Mouse (Mus musculus) heart, embryonic 10.5 days (tissue): ENCODE results near the gene Dpy19l1. TPM values are rescaled to one million over a fixed set of nuclear protein-coding genes. Genes with fewer than 3 reads are reported as not detected.

Source experiments
- DNase-seq: peaks from one replicate; pipeline ENCODE4 v3.0.0-alpha.2; 2017; ENCODE audit warnings: low spot score
- H3K27ac ChIP-seq: fragments of 300-500 bp; sonication (generic); 2 replicates; pipeline ENCODE4 v1.5.1; 2016; ENCODE audit warnings: mild to moderate bottlenecking
- H3K27me3 ChIP-seq: fragments of 300-500 bp; sonication (generic); 2 replicates; pipeline ENCODE4 v1.6.1; 2016; ENCODE audit warnings: mild to moderate bottlenecking; ENCODE audit not compliant: poor library complexity, insufficient read depth, severe bottlenecking
- H3K36me3 ChIP-seq: fragments of 300-500 bp; sonication (generic); 2 replicates; pipeline ENCODE4 v1.6.1; 2016; ENCODE audit warnings: mild to moderate bottlenecking, moderate library complexity
- H3K4me1 ChIP-seq: fragments of 300-500 bp; sonication (generic); 2 replicates; pipeline ENCODE4 v1.6.1; 2016; ENCODE audit warnings: mild to moderate bottlenecking
- H3K4me3 ChIP-seq: fragments of 300-500 bp; sonication (generic); 2 replicates; pipeline ENCODE4 v1.5.1; 2016; ENCODE audit warnings: mild to moderate bottlenecking, moderate library complexity
- H3K9me3 ChIP-seq: fragments of 300-500 bp; sonication (generic); 2 replicates; pipeline ENCODE4 v1.6.1; 2016; ENCODE audit warnings: mild to moderate bottlenecking, moderate library complexity
- WGBS: fragments of 180-500 bp; shearing (Covaris S2); methylation state at CpG from one replicate; pipeline ENCODE4 v1.1.7; 2016; 5-methylcytosine and 5-hydroxymethylcytosine counted together
- polyA plus RNA-seq: library from polyadenylated mRNA; unstranded; fragments of >200 nt; fragmentation: Nextera tagmentation; extraction: Ambion mirVana; gene quantifications from 2 replicates; pipeline ENCODE4 v1.2.1, GENCODE M21; 2016

Gene Dpy19l1
- polyA plus RNA-seq, 1 experiment from 2014 or later = 9.6 TPM

DNA sequence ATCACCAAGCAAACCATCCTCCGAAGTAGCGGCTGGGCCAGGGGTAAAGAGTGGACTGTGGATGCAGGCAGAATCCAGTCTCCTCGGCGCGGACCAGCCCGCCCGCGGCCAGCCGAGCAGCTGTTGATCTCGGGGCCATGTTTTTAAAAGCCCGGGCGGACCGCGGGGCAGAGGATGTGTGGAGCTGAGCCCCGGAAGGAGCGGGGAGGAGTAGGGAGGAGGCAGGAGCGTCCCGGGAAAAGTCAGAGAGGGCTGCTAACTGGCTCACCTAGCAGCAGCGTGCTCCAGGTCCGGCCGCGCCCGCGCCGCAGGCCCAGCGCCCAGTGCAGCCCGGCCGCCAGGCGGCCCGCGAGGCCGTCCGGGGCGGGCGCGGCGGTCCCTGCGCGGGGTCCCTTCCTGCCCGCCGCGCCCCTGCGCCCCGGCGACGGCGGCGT, 352 bp downstream of the Dpy19l1 start:
- peaks cover 19% of the 10 kb centered on the region for H3K4me1 ChIP-seq
- DNase-seq = peak; percentile 88
- H3K27me3 ChIP-seq = no peaks in the 10 kb centered on the region
- no peaks in the 10 kb centered on the region for H3K9me3 ChIP-seq
- H3K27ac ChIP-seq = peak overlapping the region; percentile 95
- H3K36me3 ChIP-seq = no peaks in the 10 kb centered on the region
- WGBS = 2% methylated on average over 48 of the region's 48 CpGs
- peak overlapping the region; percentile 87 for H3K4me3 ChIP-seq

DNA sequence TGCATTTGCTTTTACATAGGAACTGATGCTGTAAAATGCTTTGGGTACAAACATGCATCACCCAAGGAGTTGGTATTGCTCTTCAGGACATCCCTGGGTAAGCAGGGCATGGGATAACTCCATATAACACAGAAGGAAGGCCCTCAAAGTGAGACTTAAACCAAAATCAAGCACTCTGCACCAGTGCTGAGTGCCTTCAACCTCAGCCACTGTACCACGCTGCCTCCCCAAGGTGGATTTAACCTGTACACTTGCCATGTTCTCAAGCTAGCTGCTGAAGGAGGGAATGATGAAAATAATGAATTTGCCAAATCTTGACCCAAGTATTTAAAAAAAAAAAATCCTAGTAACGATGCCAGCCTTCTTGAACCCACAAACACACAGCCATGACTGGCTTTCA, 1.3 kb downstream of the Dpy19l1 start:
- DNase-seq = no peak
- no peaks in the 10 kb centered on the region for H3K9me3 ChIP-seq
- H3K27me3 ChIP-seq = no peaks in the 10 kb centered on the region
- 57% methylated on average over 2 of the region's 2 CpGs for WGBS
- H3K4me1 ChIP-seq = peaks cover 22% of the 10 kb centered on the region
- H3K4me3 ChIP-seq = peak overlapping the region; percentile 87
- no peak overlapping the region for H3K27ac ChIP-seq
- H3K36me3 ChIP-seq = no peaks in the 10 kb centered on the region

DNA sequence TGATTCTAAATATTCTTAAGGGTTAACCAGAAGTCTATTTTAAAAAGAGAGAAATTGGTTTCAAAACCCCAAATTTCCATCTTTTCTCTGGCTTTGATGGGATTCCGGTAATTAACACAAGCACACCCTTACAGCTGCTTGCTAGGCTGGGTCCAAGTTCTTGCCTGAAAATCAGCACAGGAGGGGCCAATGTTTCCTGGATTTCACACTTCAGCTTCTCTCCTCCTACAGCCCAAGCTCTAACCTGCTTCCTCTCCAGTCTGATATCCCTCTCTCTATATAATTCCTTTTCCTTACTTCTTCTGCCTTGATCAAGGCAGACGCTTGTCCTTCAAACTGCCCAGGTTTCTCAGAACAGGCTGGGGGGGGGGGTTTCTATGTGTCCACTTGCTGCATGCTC, 6.7 kb downstream of the Dpy19l1 start:
- no peak for DNase-seq
- H3K9me3 ChIP-seq = no peaks in the 10 kb centered on the region
- H3K4me1 ChIP-seq = peaks cover 14% of the 10 kb centered on the region
- WGBS = 90% methylated on average over 2 of the region's 2 CpGs
- no peak overlapping the region for H3K27ac ChIP-seq
- H3K36me3 ChIP-seq = no peaks in the 10 kb centered on the region
- H3K27me3 ChIP-seq = no peaks in the 10 kb centered on the region
- no peak overlapping the region for H3K4me3 ChIP-seq

DNA sequence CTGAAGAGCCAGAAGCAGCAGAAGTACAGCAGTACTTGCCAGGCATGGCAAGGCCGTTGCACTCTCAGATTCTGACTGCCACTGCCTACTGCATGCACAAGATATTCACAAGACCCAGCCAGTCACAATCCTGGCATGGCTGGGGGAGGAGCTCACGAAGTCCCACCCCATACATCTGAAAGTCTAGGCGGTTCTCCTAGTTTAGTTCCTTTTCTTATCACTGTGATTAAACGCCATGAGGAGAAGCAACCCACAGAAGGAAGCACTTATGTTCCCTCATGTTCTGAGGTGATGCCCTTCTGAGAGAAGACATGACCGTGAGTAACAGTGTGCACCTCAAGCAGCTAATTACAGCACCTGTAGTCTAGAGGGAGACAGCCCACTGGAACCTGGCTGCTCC, 12.4 kb downstream of the Dpy19l1 start:
- H3K27ac ChIP-seq = no peak overlapping the region

DNA sequence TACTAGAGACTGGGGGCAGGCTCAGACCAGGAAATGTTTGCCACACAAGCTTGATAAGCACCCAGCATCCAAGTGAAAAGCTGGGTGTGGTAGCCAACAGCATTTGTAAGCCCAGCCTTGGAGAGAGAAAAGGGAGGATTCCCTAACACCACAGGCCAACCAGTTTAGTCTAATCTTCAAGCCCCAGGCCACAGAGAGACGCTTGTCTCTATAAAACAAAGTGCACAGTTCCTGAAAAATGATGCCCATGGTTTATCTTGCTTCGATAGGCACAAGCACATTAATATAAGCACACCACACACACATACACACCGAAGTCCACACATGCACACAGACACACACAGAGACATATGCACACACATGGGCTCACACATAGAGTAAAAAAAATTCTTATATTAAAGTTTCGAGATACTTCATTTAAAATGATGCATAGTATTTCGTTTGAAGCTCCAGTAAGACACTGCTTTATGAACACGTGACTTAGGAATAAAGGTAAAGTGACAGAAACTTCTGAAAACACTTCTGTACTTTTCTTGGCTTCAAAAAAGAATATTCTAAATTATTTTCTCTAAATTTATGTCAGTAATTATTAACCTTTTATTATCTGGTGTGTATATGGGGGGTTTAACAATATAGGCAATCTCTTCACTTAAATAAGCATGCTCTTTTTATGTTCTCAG, 14.4 kb downstream of the Dpy19l1 start:
- WGBS = 83% methylated on average over 6 of the region's 6 CpGs
- H3K4me3 ChIP-seq = no peak overlapping the region
- DNase-seq = no peak
- no peaks in the 10 kb centered on the region for H3K27me3 ChIP-seq
- H3K4me1 ChIP-seq = peaks cover 10% of the 10 kb centered on the region; the same call in 1 of the 2 replicates
- H3K9me3 ChIP-seq = no peaks in the 10 kb centered on the region
- no peak overlapping the region for H3K27ac ChIP-seq
- H3K36me3 ChIP-seq = no peaks in the 10 kb centered on the region

More for the DNA sequence above, 12.4 kb downstream of the Dpy19l1 start:
- DNase-seq = no peak
- Histone ChIP-seq H3K4me3 (no peak overlapping the region), H3K4me1 (0 out of 2 replicates have a peak, but pooled peaks cover 5% of the 10 kb centered on the region), H3K9me3 (no peaks in the 10 kb centered on the region), H3K27me3 (no peaks in the 10 kb centered on the region), H3K36me3 (no peaks in the 10 kb centered on the region)
- WGBS = 72% methylated on average over 5 of the region's 5 CpGs

DNA sequence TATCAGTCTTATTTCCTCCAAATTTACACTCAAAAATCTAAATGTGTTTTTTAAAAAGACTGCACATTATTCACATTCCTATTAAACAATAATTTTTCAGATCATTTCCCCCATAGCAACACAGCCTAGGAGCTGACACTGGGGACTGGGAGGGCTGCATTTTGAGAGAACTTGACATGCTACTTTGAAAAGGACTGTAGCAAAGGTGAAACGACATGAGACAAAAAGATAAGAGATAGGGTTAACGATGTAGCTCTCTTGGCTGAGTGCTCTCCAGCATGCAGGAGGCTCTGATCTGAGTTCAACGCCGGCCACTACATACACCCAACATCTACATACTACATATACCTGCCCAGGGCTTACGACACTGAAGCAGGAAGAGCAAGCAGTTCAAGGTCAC, 20.6 kb downstream of the Dpy19l1 start:
- WGBS = 63% methylated on average over 5 of the region's 5 CpGs
- H3K4me1 ChIP-seq = peaks cover 10% of the 10 kb centered on the region; the same call in 1 of the 2 replicates

DNA sequence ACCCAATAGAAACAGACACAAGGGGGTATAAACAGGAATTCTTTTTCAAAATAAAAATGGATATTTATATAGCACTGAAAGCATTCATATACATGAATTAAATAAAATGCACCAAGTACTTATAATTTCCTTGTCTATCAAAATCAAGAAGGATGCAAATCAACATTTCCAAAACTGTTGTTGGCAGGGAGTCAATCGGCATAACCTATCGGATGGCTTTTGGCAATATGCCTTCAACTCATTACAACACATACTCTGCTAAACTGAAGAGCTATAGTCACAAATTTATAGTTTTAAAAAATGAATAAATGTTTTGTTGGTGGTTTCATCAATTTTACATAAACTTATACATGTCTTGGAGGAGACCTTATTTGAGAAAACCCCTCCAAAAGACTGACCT, 25.7 kb downstream of the Dpy19l1 start:
- H3K27ac ChIP-seq = no peak overlapping the region
- no peak overlapping the region for H3K4me3 ChIP-seq
- H3K27me3 ChIP-seq = no peaks in the 10 kb centered on the region
- 90% methylated on average over 2 of the region's 2 CpGs for WGBS
- H3K36me3 ChIP-seq = peaks cover 23% of the 10 kb centered on the region
- no peaks in the 10 kb centered on the region for H3K9me3 ChIP-seq
- DNase-seq = no peak
- 0 out of 2 replicates have a peak, but pooled peaks cover 4% of the 10 kb centered on the region for H3K4me1 ChIP-seq

More for the DNA sequence above, 20.6 kb downstream of the Dpy19l1 start:
- H3K36me3 ChIP-seq = peaks cover 20% of the 10 kb centered on the region
- H3K9me3 ChIP-seq = no peaks in the 10 kb centered on the region
- no peak overlapping the region for H3K4me3 ChIP-seq
- DNase-seq = no peak
- H3K27ac ChIP-seq = no peak overlapping the region
- no peaks in the 10 kb centered on the region for H3K27me3 ChIP-seq

DNA sequence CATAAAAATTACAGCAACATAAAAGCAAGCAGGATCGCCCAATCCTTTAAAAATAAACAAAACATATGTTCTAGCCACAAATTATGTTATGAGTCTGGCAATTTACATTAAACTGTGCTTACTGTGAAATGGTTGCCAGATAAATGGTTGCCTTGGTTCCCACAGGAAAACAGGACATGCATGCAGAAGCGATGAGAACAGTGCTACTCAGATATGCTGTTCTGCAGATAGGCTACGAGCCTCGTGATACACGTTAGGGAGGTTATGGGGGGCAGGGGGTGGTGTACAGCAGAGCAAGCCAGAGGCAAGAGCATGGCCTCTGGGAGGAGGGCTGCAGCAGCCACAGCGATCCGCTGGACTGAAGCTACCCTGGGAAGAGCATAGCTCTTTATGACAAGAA, 29.1 kb downstream of the Dpy19l1 start:
- 78% methylated on average over 7 of the region's 7 CpGs for WGBS

DNA sequence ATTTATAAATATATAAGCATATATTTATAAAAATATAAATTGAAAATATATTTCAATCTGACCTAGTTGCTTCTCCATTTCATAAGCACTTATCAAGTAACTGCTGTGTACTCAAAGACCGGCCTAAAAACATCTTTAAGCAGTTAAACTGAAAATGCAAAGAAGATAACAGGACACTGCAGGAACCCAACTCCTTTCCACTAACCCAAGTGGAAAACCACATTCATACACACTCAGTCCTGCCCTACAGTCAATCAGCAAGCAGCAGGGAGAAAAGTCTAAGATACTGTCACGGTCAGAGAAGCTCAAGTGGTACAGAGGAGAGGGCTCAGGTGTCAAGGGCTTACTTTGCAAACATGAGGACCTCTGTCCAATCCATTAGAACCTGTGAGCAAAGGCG, 30.4 kb downstream of the Dpy19l1 start:
- no peak for DNase-seq
- Histone ChIP-seq H3K36me3 (peaks cover 4% of the 10 kb centered on the region), H3K4me1 (0 out of 2 replicates have a peak, but pooled peaks cover 4% of the 10 kb centered on the region), H3K4me3 (no peak overlapping the region), H3K9me3 (no peaks in the 10 kb centered on the region), H3K27me3 (no peaks in the 10 kb centered on the region), H3K27ac (no peak overlapping the region)
- 70% methylated on average over 3 of the region's 3 CpGs for WGBS

More for the DNA sequence above, 29.1 kb downstream of the Dpy19l1 start:
- no peak overlapping the region for H3K4me3 ChIP-seq
- peaks cover 11% of the 10 kb centered on the region for H3K36me3 ChIP-seq
- DNase-seq = no peak
- 0 out of 2 replicates have a peak, but pooled peaks cover 4% of the 10 kb centered on the region for H3K4me1 ChIP-seq
- no peak overlapping the region for H3K27ac ChIP-seq
- H3K9me3 ChIP-seq = no peaks in the 10 kb centered on the region
- no peaks in the 10 kb centered on the region for H3K27me3 ChIP-seq

DNA sequence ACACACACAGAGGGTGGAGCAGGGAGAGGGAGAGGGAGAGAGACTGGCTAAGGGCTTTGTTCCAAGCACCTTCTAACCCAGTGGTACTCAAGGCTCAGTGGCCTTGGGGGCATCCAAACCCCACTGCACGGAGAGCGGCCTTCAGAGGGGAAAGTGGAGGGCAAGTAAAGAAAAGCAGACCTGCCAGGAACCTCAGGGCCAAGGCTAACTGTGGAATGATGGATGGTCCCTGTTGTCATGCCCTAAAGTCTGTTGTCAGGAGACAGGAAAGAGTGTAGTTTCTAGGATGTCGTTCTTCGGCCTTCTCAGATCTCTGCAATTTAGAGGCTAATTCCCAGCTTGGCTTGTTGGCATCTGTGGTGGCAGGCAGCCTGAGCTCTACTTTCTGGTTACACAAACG, 32.8 kb downstream of the Dpy19l1 start:
- WGBS = 83% methylated on average over 5 of the region's 5 CpGs

DNA sequence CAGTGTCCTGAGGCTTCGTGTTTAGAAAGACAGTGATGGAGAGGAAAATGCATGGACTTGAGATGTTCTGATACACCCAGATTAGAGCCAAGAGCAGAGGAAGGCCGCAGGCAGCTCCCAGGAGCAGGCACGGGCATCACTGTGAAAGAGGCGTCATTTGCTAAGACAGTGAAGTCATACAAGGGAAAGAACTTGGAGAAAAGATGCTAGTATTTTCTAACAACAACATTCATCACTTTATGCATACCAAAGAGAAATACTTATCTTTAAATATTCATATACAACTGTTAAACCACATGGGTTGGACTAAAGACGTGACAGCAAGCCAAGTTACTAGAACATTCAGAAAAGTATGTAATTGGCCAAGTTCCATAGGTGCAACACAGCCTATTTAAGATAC, 35.8 kb downstream of the Dpy19l1 start:
- DNase-seq = no peak
- Histone ChIP-seq H3K4me1 (no peaks in the 10 kb centered on the region), H3K9me3 (no peaks in the 10 kb centered on the region), H3K27me3 (no peaks in the 10 kb centered on the region), H3K36me3 (peaks cover 7% of the 10 kb centered on the region; the same call in 1 of the 2 replicates), H3K4me3 (no peak overlapping the region), H3K27ac (no peak overlapping the region)
- WGBS = 89% methylated on average over 5 of the region's 5 CpGs

More for the DNA sequence above, 32.8 kb downstream of the Dpy19l1 start:
- Histone ChIP-seq H3K4me1 (no peaks in the 10 kb centered on the region), H3K4me3 (no peak overlapping the region), H3K27me3 (no peaks in the 10 kb centered on the region), H3K9me3 (no peaks in the 10 kb centered on the region), H3K27ac (no peak overlapping the region), H3K36me3 (peaks cover 10% of the 10 kb centered on the region; the same call in 1 of the 2 replicates)
- DNase-seq = no peak

DNA sequence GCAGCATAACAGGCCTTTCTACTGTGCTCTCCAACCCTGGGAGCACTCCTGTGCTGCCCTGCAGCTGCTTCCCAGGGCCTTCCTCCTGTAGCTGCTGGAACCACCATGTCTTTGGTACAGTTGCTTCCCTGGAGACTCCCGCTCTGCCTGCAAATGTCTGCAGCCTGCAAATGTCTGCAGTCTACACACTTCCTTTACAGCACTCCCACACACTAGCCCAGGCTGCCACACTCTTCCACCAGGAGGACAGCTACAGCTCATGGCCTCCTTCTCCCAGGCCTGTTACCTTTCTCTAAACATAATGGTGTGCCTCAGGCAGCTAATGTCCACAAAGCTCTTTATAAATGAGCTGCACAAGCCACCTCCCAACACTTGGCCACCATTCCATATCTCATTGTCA, 36.3 kb downstream of the Dpy19l1 start:
- 96% methylated on average over 1 of the region's 1 CpGs for WGBS
- Histone ChIP-seq H3K27me3 (no peaks in the 10 kb centered on the region), H3K4me3 (no peak overlapping the region), H3K36me3 (peaks cover 7% of the 10 kb centered on the region; the same call in 1 of the 2 replicates), H3K27ac (no peak overlapping the region), H3K9me3 (no peaks in the 10 kb centered on the region), H3K4me1 (no peaks in the 10 kb centered on the region)
- no peak for DNase-seq

DNA sequence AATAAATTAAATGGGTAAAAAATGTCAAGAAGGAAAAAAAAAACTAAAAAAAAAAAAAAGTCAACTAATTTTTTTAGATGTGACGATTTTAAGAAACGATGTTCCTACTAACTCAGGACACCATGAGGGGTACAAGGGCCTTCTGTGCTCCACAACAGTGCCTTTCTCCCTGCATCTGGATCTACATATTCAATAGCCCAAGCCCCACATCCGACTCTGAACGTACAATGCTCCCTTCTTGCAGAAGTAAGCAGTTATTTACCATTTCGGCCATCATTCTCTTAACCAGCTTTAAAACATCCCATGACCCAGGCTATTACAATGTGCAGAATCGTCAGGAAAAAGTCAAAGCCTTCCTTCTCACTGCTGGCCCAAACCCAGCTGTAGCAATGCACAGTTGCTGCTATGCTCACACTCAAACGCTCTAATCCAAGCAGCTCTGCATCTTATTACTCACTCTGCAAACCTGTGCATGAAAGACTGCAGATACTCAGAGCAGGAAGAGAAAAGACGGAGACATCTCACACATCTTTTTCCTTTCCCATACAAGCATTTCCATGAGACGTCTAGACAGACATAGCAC, 41.5 kb downstream of the Dpy19l1 start:
- DNase-seq = no peak
- H3K9me3 ChIP-seq = no peaks in the 10 kb centered on the region
- 0 out of 2 replicates have a peak, but pooled peaks cover under 1% of the 10 kb centered on the region for H3K36me3 ChIP-seq
- WGBS = 89% methylated on average over 9 of the region's 9 CpGs
- no peak overlapping the region for H3K27ac ChIP-seq
- no peaks in the 10 kb centered on the region for H3K4me1 ChIP-seq
- H3K4me3 ChIP-seq = no peak overlapping the region
- no peaks in the 10 kb centered on the region for H3K27me3 ChIP-seq
